Mouse (Mus musculus) embryonic fibroblast, embryonic 13.5 days (primary cell): Measurements from ENCODE around the gene A930004D18Rik.

ENCODE experiments used
- CTCF ChIP-seq: IDR thresholded peaks from 2 replicates; pipeline ENCODE4 v1.5.1; 2011; ENCODE audit warnings: mild to moderate bottlenecking, control low read depth, low read length, moderate library complexity, borderline replicate concordance; ENCODE audit not compliant: insufficient read depth
- POLR2A ChIP-seq: IDR thresholded peaks from 2 replicates; pipeline ENCODE4 v1.6.1; 2011; ENCODE audit warnings: low read depth, mild to moderate bottlenecking, control low read depth, low read length, moderate library complexity

DNA sequence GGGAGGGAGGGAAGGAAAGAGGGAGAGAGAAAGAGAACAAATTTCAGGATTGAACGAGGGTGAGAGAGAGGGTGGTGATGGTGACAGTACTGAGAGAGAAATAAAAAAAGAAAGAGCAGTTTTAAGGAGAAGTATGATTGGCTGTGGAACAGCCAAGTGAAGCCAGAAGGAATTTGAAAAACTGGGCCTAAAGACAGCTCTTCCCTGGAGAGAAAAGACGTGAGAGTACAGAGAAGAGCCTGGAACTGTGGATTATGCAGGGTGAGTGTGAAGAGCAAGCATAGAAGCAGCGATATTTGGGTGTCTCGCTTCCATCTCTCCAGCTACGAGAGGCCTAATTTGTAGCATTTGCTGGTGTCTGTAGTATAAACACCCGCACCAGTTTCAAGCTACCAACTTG, 26.3 kb downstream of the A930004D18Rik start:
- TF ChIP-seq POLR2A (no peak), CTCF (no peak)
